Mouse (Mus musculus) embryonic facial prominence, embryonic 11.5 days (tissue): ENCODE data around the gene Cfap73. TPM values are rescaled to one million over a fixed set of nuclear protein-coding genes. Genes with fewer than 3 reads are reported as not detected.

ENCODE experiments used
- ATAC-seq: fragments of 200-750 bp; cut with Nextera tagmentation; replicated peaks from 2 replicates; pipeline ENCODE4 v1.8.0; 2017; ENCODE audit warnings: low read depth; ENCODE audit not compliant: insufficient number of reproducible peaks, low FRiP score, low TSS enrichment
- DNase-seq: peaks from one replicate; pipeline ENCODE4 v3.0.0-alpha.2; 2015; ENCODE audit warnings: low spot score
- H3K27ac ChIP-seq: fragments of 300-500 bp; sonication (generic); replicated peaks from 2 replicates; pipeline ENCODE4 v1.5.1; 2014; ENCODE audit warnings: mild to moderate bottlenecking, low read depth, low read length, control low read depth
- H3K27me3 ChIP-seq: fragments of 300-500 bp; sonication (generic); 2 replicates; pipeline ENCODE4 v1.6.1; 2014; ENCODE audit warnings: mild to moderate bottlenecking, low read length, moderate library complexity, mixed read lengths; ENCODE audit not compliant: control insufficient read depth, insufficient read depth
- H3K36me3 ChIP-seq: fragments of 300-500 bp; sonication (generic); replicated peaks from 2 replicates; pipeline ENCODE4 v1.6.1; 2014; ENCODE audit warnings: low read depth, mild to moderate bottlenecking, low read length, moderate library complexity, mixed read lengths; ENCODE audit not compliant: control insufficient read depth, insufficient read depth
- H3K4me1 ChIP-seq: fragments of 300-500 bp; sonication (generic); 2 replicates; pipeline ENCODE4 v1.6.1; 2014; ENCODE audit warnings: low read length, mixed read lengths; ENCODE audit not compliant: control insufficient read depth, insufficient read depth
- H3K4me2 ChIP-seq: fragments of 300-500 bp; sonication (generic); 2 replicates; pipeline ENCODE4 v1.6.1; 2014; ENCODE audit warnings: low read depth, mild to moderate bottlenecking, control low read depth, low read length, moderate library complexity
- H3K4me3 ChIP-seq: fragments of 300-500 bp; sonication (generic); 2 replicates; pipeline ENCODE4 v1.5.1; 2014; ENCODE audit warnings: low read depth, low read length, control low read depth
- H3K9ac ChIP-seq: fragments of 300-500 bp; sonication (generic); replicated peaks from 2 replicates; pipeline ENCODE4 v1.6.1; 2014; ENCODE audit warnings: mild to moderate bottlenecking, control low read depth, low read length
- H3K9me3 ChIP-seq: fragments of 300-500 bp; sonication (generic); replicated peaks from 2 replicates; pipeline ENCODE4 v1.6.1; 2016; ENCODE audit warnings: mild to moderate bottlenecking, low read length, inconsistent platforms, mixed read lengths; ENCODE audit not compliant: control insufficient read depth
- WGBS: fragments of 180-500 bp; shearing (Covaris S2); extraction: QIAGEN DNeasy Blood & Tissue Kit; methylation state at CpG from one replicate; pipeline ENCODE4 v1.1.7; 2014; 5-methylcytosine and 5-hydroxymethylcytosine counted together
- polyA plus RNA-seq: library from polyadenylated mRNA; unstranded; fragments of >200 nt; fragmentation: Nextera tagmentation; extraction: Ambion mirVana; gene quantifications from 2 replicates; pipeline ENCODE4 v1.2.1, GENCODE M21; 2014

Cfap73 gene
- polyA plus RNA-seq, 1 experiment from 2014 or later = not detected

GRCm38 (mm10) chr5:120643365-120644085 is 9.5 kb upstream of the Cfap73 start:
- H3K4me3 ChIP-seq = no peak overlapping the region
- H3K27me3 ChIP-seq = peaks cover 5% of the 10 kb centered on the region
- H3K27ac ChIP-seq = no peak overlapping the region
- ATAC-seq (no peak), DNase-seq (no peak)
- WGBS = 81% methylated on average over 14 of the region's 14 CpGs
- no peak overlapping the region for H3K4me2 ChIP-seq
- peaks cover 1% of the 10 kb centered on the region; the same call in 1 of the 2 replicates for H3K4me1 ChIP-seq
- no peaks in the 10 kb centered on the region for H3K36me3 ChIP-seq
- no peaks in the 10 kb centered on the region for H3K9me3 ChIP-seq
- H3K9ac ChIP-seq = no peak overlapping the region

- no peak for DNase-seq
- H3K4me1 ChIP-seq = no peaks in the 10 kb centered on the region
- no peaks in the 10 kb centered on the region for H3K27me3 ChIP-seq
- no peaks in the 10 kb centered on the region for H3K36me3 ChIP-seq
- no peak overlapping the region for H3K4me3 ChIP-seq
- H3K27ac ChIP-seq = no peak overlapping the region
- ATAC-seq = no peak
- 83% methylated on average over 7 of the region's 7 CpGs for WGBS
- no peak overlapping the region for H3K9ac ChIP-seq
- no peak overlapping the region for H3K4me2 ChIP-seq
- no peaks in the 10 kb centered on the region for H3K9me3 ChIP-seq
Observed at GRCm38 (mm10) chr5:120640094-120640493, 6.1 kb upstream of the Cfap73 start.

GRCm38 (mm10) chr5:120635633-120636032 is 1.6 kb upstream of the Cfap73 start:
- Histone ChIP-seq H3K27ac (no peak overlapping the region), H3K9ac (no peak overlapping the region), H3K4me2 (no peak overlapping the region), H3K27me3 (peaks cover 5% of the 10 kb centered on the region; the same call in 1 of the 2 replicates), H3K4me3 (no peak overlapping the region), H3K36me3 (no peaks in the 10 kb centered on the region), H3K9me3 (no peaks in the 10 kb centered on the region), H3K4me1 (no peaks in the 10 kb centered on the region)
- no peak for DNase-seq
- no peak for ATAC-seq
- 95% methylated on average over 5 of the region's 5 CpGs for WGBS

GRCm38 (mm10) chr5:120634860-120635259 is 825 bp upstream of the Cfap73 start:
- no peak overlapping the region for H3K9ac ChIP-seq
- no peak overlapping the region for H3K4me3 ChIP-seq
- H3K9me3 ChIP-seq = no peaks in the 10 kb centered on the region
- WGBS = 33% methylated on average over 5 of the region's 5 CpGs
- no peak overlapping the region for H3K27ac ChIP-seq
- no peaks in the 10 kb centered on the region for H3K36me3 ChIP-seq
- DNase-seq (no peak), ATAC-seq (no peak)
- H3K4me1 ChIP-seq = no peaks in the 10 kb centered on the region
- peaks cover 5% of the 10 kb centered on the region; the same call in 1 of the 2 replicates for H3K27me3 ChIP-seq
- no peak overlapping the region for H3K4me2 ChIP-seq

GRCm38 (mm10) chr5:120631892-120632291 is 2.1 kb downstream of the Cfap73 start:
- no peak overlapping the region for H3K4me2 ChIP-seq
- no peak overlapping the region for H3K4me3 ChIP-seq
- 88% methylated on average over 5 of the region's 5 CpGs for WGBS
- H3K9me3 ChIP-seq = no peaks in the 10 kb centered on the region
- no peak for ATAC-seq
- H3K9ac ChIP-seq = no peak overlapping the region
- H3K36me3 ChIP-seq = no peaks in the 10 kb centered on the region; the same call in 1 of the 2 replicates
- no peak for DNase-seq
- H3K27me3 ChIP-seq = peaks cover 5% of the 10 kb centered on the region; the same call in 1 of the 2 replicates
- no peaks in the 10 kb centered on the region for H3K4me1 ChIP-seq
- no peak overlapping the region for H3K27ac ChIP-seq

GRCm38 (mm10) chr5:120631128-120631527 is 2.9 kb downstream of the Cfap73 start:
- no peak overlapping the region for H3K27ac ChIP-seq
- H3K4me1 ChIP-seq = no peaks in the 10 kb centered on the region
- no peak overlapping the region for H3K9ac ChIP-seq
- ATAC-seq (no peak), DNase-seq (peak; percentile 34)
- no peaks in the 10 kb centered on the region; the same call in 1 of the 2 replicates for H3K36me3 ChIP-seq
- peaks cover 5% of the 10 kb centered on the region; the same call in 1 of the 2 replicates for H3K27me3 ChIP-seq
- H3K4me3 ChIP-seq = no peak overlapping the region
- 9% methylated on average over 29 of the region's 29 CpGs for WGBS
- H3K9me3 ChIP-seq = no peaks in the 10 kb centered on the region
- peak overlapping the region; percentile 21 for H3K4me2 ChIP-seq

GRCm38 (mm10) chr5:120628624-120629023 is 5.4 kb downstream of the Cfap73 start:
- Histone ChIP-seq H3K4me2 (no peak overlapping the region), H3K4me1 (no peaks in the 10 kb centered on the region), H3K27ac (no peak overlapping the region), H3K36me3 (peaks cover 4% of the 10 kb centered on the region), H3K4me3 (no peak overlapping the region), H3K9me3 (no peaks in the 10 kb centered on the region), H3K9ac (no peak overlapping the region), H3K27me3 (peaks cover 5% of the 10 kb centered on the region; the same call in 1 of the 2 replicates)
- WGBS = 78% methylated on average over 7 of the region's 7 CpGs
- ATAC-seq (no peak), DNase-seq (no peak)

GRCm38 (mm10) chr5:120627515-120628300 is 6.3 kb downstream of the Cfap73 start:
- Histone ChIP-seq H3K36me3 (peaks cover 8% of the 10 kb centered on the region), H3K27me3 (peaks cover 5% of the 10 kb centered on the region; the same call in 1 of the 2 replicates), H3K4me3 (no peak overlapping the region), H3K4me2 (no peak overlapping the region), H3K9me3 (no peaks in the 10 kb centered on the region), H3K9ac (no peak overlapping the region), H3K4me1 (no peaks in the 10 kb centered on the region), H3K27ac (no peak overlapping the region)
- DNase-seq (no peak), ATAC-seq (no peak)
- WGBS = 83% methylated on average over 15 of the region's 15 CpGs
